Mouse (Mus musculus) erythroid progenitor cell, adult 5-6 weeks (primary cell): Measurements from ENCODE around the gene Aff1. TPM values are rescaled to one million over a fixed set of nuclear protein-coding genes. Genes with fewer than 3 reads are reported as not detected.

ENCODE experiments used
- ATAC-seq: replicated peaks from 2 replicates; pipeline ENCODE4 v1.8.0; 2016; ENCODE audit warnings: moderate number of reproducible peaks, mild to moderate bottlenecking, moderate TSS enrichment, inconsistent platforms; ENCODE audit not compliant: poor library complexity, low FRiP score, severe bottlenecking
- total RNA-seq, 2 experiments: library from RNA; stranded (forward) in 1 of 2; stranded (reverse) in 1 of 2; fragments of 150-400 nt in 1 of 2; fragments of 186-747, 209-891 nt in 1 of 2; gene quantifications; 2 replicates each; pipeline versions ENCODE4 v1.2.3 to v1.2.4; 2015 to 2017; ENCODE audit warnings: low replicate concordance in 2 of 2

The Aff1 gene
- total RNA-seq, 2 experiments from 2014 or later: 67.4 to 147 TPM

- ATAC-seq: no peak
These were observed 126.4 kb downstream of the Aff1 start for GRCm38 (mm10) chr5:103818602-103819001.

DNA sequence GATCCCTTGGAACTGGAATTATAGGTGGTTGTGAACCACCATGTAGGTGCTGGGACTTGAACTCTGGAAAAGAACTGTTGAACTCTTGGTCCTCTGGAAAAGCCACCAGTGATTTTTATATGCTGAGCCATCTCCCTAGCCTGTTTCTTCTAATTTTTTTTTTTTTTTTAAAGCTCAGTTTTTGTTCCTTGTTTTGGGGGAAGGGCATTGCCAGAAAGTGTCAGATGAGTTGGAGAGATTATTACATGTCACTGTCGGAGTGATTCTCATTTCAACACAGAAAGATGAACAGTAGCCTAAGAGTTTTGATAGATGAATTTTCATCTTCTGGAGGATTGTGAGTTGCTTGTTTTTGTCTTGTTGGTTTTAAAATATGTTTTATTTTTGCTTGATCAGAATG is 127.5 kb downstream of the Aff1 start:
- ATAC-seq: no peak

DNA sequence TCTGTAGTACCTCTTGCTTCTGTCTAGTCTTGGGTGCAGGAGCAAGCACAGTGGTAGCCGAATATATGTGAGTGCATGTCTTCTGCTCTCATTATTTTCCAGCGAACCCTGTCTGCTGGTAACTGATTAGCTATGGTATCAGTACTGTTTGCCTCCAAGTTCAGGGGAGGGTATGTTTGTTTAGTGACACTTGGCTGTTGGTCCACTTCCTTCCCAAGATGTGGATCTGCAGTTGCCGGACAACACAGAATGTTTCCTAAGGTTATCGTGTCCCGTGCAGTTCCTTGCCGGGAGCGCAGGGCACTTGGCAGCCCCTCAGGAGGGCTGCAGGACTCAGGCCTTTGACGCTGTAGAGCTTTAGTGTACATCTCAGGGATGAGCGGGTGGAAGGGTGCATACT is 128.9 kb downstream of the Aff1 start:
- ATAC-seq: no peak

DNA sequence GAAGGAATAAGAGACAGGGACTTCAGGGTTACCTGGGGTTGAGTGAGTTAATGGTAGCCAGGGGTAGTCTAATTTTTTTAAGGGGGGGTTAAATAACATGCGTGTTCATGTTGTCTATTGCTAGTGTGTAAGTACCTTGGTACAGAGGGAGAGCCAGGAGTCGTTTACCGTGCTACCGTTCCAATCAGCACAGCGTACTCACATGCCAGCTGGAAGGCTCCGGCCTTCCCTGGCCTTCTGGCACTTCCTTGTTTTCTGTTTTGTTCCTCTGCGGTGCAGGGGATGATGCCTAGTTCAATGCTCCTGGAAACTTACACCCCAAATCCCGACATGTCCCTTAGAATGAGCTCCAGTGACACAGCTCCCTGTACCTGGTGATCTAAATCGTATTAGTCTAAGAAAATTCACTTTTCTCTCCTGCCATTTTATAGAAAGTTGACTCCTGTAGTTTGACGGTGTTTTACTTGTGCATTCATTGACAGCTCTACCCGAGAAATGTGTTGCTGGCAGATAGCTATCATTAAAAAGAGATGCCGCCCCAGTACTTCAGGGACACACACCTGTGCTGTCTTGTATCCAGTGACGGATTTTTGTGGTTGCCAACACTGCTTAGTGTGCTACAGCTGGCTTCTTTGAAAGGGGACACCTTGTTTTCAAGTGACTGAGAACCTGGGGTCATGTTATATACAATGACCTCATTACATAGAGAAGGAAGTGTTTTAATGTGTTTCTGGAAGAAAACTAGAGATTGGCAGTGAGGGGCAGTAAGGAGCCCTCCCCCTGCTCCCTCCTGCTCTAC is 129.5 kb downstream of the Aff1 start:
- no peak for ATAC-seq

DNA sequence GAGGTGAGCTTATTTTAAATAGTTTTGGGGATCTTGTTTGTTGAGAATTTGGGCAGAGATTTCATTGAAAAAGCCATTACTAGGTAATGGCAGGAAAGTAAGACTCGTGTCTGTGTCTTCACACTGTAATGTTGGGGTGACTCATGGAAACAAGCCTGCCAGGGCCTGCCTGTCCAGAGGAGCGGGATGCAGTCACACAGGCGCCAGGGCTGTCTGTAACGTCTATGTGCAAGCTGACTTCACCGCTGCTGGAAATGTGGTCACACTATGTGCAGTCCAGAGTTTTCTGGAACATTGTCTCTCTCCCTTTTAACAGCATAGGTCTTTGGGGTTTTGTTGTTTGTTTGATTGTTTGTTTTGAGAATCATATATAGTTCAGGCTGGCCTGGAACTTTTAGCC is 130.8 kb downstream of the Aff1 start:
- ATAC-seq: no peak

GRCm38 (mm10) chr5:103828304-103828703 is 136.1 kb downstream of the Aff1 start:
- no peak for ATAC-seq

- ATAC-seq: no peak
These were observed 136.6 kb downstream of the Aff1 start for GRCm38 (mm10) chr5:103828729-103829128.

- no peak for ATAC-seq
These were observed 137.0 kb downstream of the Aff1 start for GRCm38 (mm10) chr5:103829158-103829557.

GRCm38 (mm10) chr5:103830886-103831285 is 138.7 kb downstream of the Aff1 start:
- no peak for ATAC-seq

DNA sequence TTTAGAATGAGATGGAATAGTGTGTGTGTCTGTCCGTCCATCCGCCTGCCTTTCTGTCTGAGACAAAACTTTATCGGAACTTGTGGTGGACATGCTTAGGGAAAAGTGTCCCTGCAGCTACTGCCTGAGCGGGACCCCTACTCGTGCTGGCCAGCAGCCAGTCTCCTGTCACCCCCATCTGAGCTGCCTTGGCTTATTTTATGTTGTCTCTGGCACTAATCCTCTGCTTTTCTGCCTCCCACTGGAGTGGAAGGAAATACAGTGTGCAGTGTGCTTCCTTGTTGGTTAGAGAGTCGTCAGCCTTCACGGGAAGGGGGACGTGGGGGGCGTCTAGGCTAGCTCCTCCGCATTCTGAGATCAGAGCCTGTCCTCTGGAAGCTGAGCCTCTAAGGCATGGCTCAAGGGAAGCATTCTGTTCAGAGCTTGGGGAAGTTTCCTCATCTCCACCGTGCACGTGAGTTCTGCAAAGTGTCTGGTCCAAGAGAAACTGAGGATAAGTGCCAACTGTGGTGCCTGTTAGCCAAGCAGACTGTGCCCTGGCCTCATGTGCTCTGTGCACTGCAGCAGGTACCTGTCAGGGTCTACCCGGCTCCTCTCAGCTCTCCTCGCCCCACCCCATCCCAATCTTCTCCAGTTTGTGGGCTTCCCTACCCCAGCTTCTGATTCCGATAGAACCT is 143.4 kb downstream of the Aff1 start:
- no peak for ATAC-seq

- ATAC-seq: no peak
These were observed 144.1 kb downstream of the Aff1 start for GRCm38 (mm10) chr5:103836148-103836784.

DNA sequence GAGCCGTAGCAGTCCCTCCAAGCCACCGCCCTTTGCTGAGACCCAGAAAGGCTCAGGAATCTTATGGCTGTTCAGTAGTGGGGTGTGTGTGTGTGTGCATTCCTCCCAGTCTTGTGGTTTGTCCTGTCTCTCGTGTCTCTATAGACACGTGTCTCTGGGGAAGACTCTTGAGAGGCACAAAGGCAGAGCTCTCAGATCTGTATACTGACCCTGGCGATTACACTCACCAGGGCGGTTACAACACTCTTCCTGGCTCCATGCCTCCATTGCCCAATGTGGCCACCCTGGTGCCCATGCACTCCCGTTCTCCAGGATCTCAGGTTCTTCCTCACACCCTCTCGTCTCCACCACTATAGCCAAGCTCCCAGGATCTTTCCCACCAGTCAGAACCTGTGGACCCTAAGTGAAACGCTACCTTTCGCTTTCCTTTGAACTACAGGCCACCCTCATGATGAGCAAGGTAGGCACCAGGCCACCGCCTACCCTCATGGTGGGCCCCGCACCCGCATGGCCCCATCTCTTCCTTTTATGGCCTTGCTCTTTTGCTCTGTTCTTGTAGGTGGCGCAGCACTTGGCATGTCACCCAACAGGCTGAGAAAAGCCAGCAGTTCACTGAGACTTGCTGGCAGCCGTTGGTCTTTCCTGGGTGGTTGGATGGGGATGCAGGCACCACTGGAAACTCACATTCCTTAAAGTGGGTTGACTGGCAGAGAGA is 146.5 kb downstream of the Aff1 start:
- ATAC-seq: no peak

GRCm38 (mm10) chr5:103839265-103839626 is 147.1 kb downstream of the Aff1 start:
- no peak for ATAC-seq

DNA sequence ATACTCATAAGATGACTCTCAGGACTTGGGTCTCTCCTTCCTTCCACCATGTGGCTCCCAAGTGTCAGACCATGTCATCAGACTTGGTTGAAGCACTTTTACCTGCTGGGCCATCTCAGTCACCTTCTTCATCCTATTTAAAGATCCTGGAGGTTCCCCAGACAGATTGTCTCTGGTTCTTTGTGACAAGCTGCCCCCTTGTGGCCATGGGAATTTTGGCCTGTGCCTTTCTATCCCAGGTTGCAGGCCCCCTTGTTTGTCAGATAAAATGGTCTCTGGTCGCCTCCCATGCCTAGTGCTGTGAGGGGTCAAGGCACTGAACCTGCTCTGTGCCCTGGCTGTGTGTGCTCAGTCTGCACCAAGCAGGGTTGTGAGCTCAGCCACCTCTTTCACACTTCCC is 151.8 kb downstream of the Aff1 start:
- ATAC-seq: no peak

- no peak for ATAC-seq
These were observed 153.4 kb downstream of the Aff1 start for GRCm38 (mm10) chr5:103845418-103846153.

DNA sequence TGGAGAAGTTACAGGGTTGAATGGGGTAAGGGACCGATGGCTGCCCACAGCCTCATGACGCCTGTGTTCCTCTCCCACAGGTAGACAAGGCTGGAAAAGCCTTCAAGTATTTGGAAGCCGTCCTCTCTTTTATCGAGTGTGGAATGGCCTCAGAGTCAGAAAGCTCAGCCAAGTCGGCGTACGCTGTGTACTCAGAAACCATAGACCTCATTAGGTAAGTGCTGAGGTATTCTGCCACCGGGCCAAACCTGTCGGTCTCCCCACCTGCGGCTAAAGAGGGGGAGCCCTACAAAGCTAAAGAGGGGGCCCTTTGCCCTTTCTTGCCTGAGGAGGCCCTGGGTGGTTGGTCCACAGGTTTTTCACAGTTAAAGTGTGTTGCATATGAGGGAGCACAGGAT is 154.0 kb downstream of the Aff1 start:
- no peak for ATAC-seq

- ATAC-seq: no peak
These were observed 154.4 kb downstream of the Aff1 start for GRCm38 (mm10) chr5:103846609-103847008.

DNA sequence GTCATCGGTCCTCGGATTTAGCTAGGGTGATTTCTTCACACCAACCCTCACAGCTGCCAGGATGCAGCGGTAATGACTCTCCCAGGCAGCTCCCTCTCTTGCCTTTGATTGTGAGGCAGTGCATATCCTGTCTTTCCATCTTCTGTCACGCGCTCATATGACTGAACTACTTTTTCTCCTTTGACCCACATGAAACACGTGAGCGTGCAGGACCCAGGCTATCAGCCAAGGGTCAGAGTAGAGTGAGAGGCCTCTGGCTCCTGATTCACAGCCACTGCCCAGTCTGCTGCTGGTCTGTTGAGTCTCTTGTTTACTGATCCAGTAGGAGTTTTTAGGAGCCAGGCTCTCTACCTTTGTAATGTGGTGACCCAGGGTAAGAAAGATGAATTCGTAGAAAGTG is 156.4 kb downstream of the Aff1 start:
- no peak for ATAC-seq

GRCm38 (mm10) chr5:103852756-103853549 is 160.8 kb downstream of the Aff1 start:
- ATAC-seq: no peak
